Mouse (Mus musculus) granulocyte monocyte progenitor cell, adult 5-6 weeks (primary cell): ENCODE measurements at regions not wholly inside any gene's neighbourhood (a gene's known extent, or its start where the extent isn't known, plus 50 kb on each side); places are given as distances from the start of the nearest gene placed in this dataset.

ENCODE experiments used
- ATAC-seq: replicated peaks from 2 replicates; pipeline ENCODE4 v1.8.0; 2016; ENCODE audit warnings: mild to moderate bottlenecking, moderate TSS enrichment, inconsistent platforms; ENCODE audit not compliant: poor library complexity, severe bottlenecking

GRCm38 (mm10) chr11:26285682-26286081 lies 75.1 kb upstream of the 5730522E02Rik start:
- ATAC-seq = no peak

GRCm38 (mm10) chr11:26299268-26299667 lies 86.7 kb upstream of the Fancl start:
- no peak for ATAC-seq

- ATAC-seq = no peak
Measured at GRCm38 (mm10) chr11:26307564-26307963, 78.4 kb upstream of the Fancl start.

- ATAC-seq = peak; percentile 91
Measured at GRCm38 (mm10) chr11:26331238-26331637, 54.7 kb upstream of the Fancl start.
